Mouse (Mus musculus): ENCODE measurements around the gene Olfr1449.
"Not testable (repeated sequence)": the region's sequence is repeated elsewhere in the genome, so short reads cannot be mapped to it uniquely, and the experiment has no call there.

Olfr1449 gene

GRCm38 (mm10) chr19:12930540-12930939 lies at the start of gene Olfr1449:
Gene Olfr1449, plus strand, starts transcription at chr19:12930840.
- no peak for DNase-seq

- DNase-seq, result no peak
Measured at GRCm38 (mm10) chr19:12883555-12883954, 47.1 kb upstream of the Olfr1449 start, which contains the start of gene Olfr1445. Gene Olfr1445, plus strand, starts transcription at chr19:12883855.

GRCm38 (mm10) chr19:12893424-12893823 lies 37.2 kb upstream of the Olfr1449 start, which contains the start of gene Olfr1446:
Gene Olfr1446, minus strand, starts transcription at chr19:12893524.
- DNase-seq, result no peak

GRCm38 (mm10) chr19:12903643-12904042 lies 27.0 kb upstream of the Olfr1449 start, which contains the start of gene Olfr1447:
Gene Olfr1447, minus strand, starts transcription at chr19:12903743.
- DNase-seq, result no peak

GRCm38 (mm10) chr19:12924319-12924718 lies 6.3 kb upstream of the Olfr1449 start, which contains the start of gene Olfr1448:
Gene Olfr1448, minus strand, starts transcription at chr19:12924419.
- no peak for DNase-seq

- no peak for DNase-seq
Measured at GRCm38 (mm10) chr19:12949958-12950357, 19.3 kb downstream of the Olfr1449 start, which contains the start of gene Olfr1450. Gene Olfr1450, plus strand, starts transcription at chr19:12950258.

- not testable (repeated sequence) for DNase-seq
Measured at GRCm38 (mm10) chr19:12970082-12970481, 39.4 kb downstream of the Olfr1449 start.

Data from kidney, postnatal 25 days (tissue).